Mouse (Mus musculus) bone marrow macrophage, adult 2 months (primary cell): ENCODE data around the gene Msantd2.

Experiments used
- CTCF ChIP-seq: IDR thresholded peaks from 2 replicates; pipeline ENCODE4 v1.5.1; 2012; ENCODE audit warnings: low read depth, mild to moderate bottlenecking, low read length, moderate library complexity
- POLR2A ChIP-seq: IDR thresholded peaks from 2 replicates; pipeline ENCODE4 v1.6.1; 2012; ENCODE audit warnings: mild to moderate bottlenecking, low read depth, low read length, borderline replicate concordance

- TF ChIP-seq CTCF, result no peak
- TF ChIP-seq POLR2A, result no peak
Measured at GRCm38 (mm10) chr9:37457151-37457550, 32.0 kb upstream of the Msantd2 start.
